Mouse (Mus musculus) ES-Bruce4 (cell line): ENCODE data around the gene Catsper3. TPM values are rescaled to one million over a fixed set of nuclear protein-coding genes. Genes with fewer than 3 reads are reported as not detected.

Source experiments
- H3K27ac ChIP-seq: 2 replicates; pipeline ENCODE4 v1.5.1; 2012; ENCODE audit warnings: low read length, inconsistent platforms; ENCODE audit not compliant: insufficient read depth
- H3K27me3 ChIP-seq: 2 replicates; pipeline ENCODE4 v1.6.1; 2012; ENCODE audit warnings: mild to moderate bottlenecking, low read length, inconsistent platforms; ENCODE audit not compliant: control insufficient read depth, poor library complexity, insufficient read depth, severe bottlenecking
- H3K36me3 ChIP-seq: 2 replicates; pipeline ENCODE4 v1.6.1; 2012; ENCODE audit warnings: inconsistent platforms, mild to moderate bottlenecking, low read length, moderate library complexity; ENCODE audit not compliant: control insufficient read depth, poor library complexity, insufficient read depth, severe bottlenecking
- H3K4me1 ChIP-seq: one replicate; pipeline ENCODE4 v1.8.1; 2011; ENCODE audit warnings: low read length; ENCODE audit not compliant: control insufficient read depth, insufficient read depth
- H3K4me3 ChIP-seq: 2 replicates; pipeline ENCODE4 v1.5.1; 2011; ENCODE audit warnings: low read depth, mild to moderate bottlenecking, low read length
- H3K9ac ChIP-seq: 2 replicates; pipeline ENCODE4 v1.6.1; 2012; ENCODE audit warnings: low read depth, mild to moderate bottlenecking, inconsistent platforms; ENCODE audit not compliant: poor library complexity, severe bottlenecking
- H3K9me3 ChIP-seq: replicated peaks from 2 replicates; pipeline ENCODE4 v1.6.1; 2012; ENCODE audit warnings: mild to moderate bottlenecking, low read length, inconsistent platforms; ENCODE audit not compliant: control insufficient read depth, poor library complexity, insufficient read depth, severe bottlenecking
- CTCF ChIP-seq: IDR thresholded peaks from one replicate; pipeline ENCODE4 v1.8.1; 2011; ENCODE audit warnings: low read depth, low read length
- EP300 ChIP-seq: IDR thresholded peaks from 2 replicates; pipeline ENCODE4 v1.6.1; 2011; ENCODE audit warnings: low read depth, low read length; ENCODE audit not compliant: insufficient read depth
- POLR2A ChIP-seq: IDR thresholded peaks from one replicate; pipeline ENCODE4 v1.8.1; 2011; ENCODE audit warnings: low read length; ENCODE audit not compliant: insufficient read depth
- polyA plus RNA-seq: library from polyadenylated mRNA; stranded (reverse); fragments of >200 nt; gene quantifications from 2 replicates; pipeline ENCODE4 v1.2.4, GENCODE M21; 2011; ENCODE audit warnings: low read depth; ENCODE audit not compliant: missing spikeins, insufficient read depth, insufficient read length

Gene Catsper3
- polyA plus RNA-seq, 1 experiment: 0.61 TPM

- Histone ChIP-seq H3K27me3 (peaks cover 19% of the 10 kb centered on the region), H3K27ac (no peak overlapping the region), H3K4me1 (no peaks in the 10 kb centered on the region), H3K36me3 (no peaks in the 10 kb centered on the region), H3K4me3 (no peak overlapping the region), H3K9ac (no peak overlapping the region), H3K9me3 (no peaks in the 10 kb centered on the region)
- TF ChIP-seq CTCF (no peak), POLR2A (no peak), EP300 (no peak)
Observed at GRCm38 (mm10) chr13:55822499-55822898, 38.1 kb downstream of the Catsper3 start.

GRCm38 (mm10) chr13:55824151-55824945 is 40.0 kb downstream of the Catsper3 start:
- Histone ChIP-seq H3K27me3 (peaks cover 35% of the 10 kb centered on the region), H3K27ac (no peak overlapping the region), H3K36me3 (no peaks in the 10 kb centered on the region), H3K4me3 (no peak overlapping the region), H3K9me3 (no peaks in the 10 kb centered on the region), H3K4me1 (no peaks in the 10 kb centered on the region), H3K9ac (no peak overlapping the region)
- TF ChIP-seq CTCF: no peak
- no peak for TF ChIP-seq EP300
- TF ChIP-seq POLR2A: no peak

- H3K9ac ChIP-seq: no peak overlapping the region
- TF ChIP-seq EP300 (no peak), CTCF (no peak), POLR2A (no peak)
- H3K27me3 ChIP-seq: peaks cover 39% of the 10 kb centered on the region
- no peaks in the 10 kb centered on the region for H3K4me1 ChIP-seq
- no peak overlapping the region for H3K27ac ChIP-seq
- H3K36me3 ChIP-seq: no peaks in the 10 kb centered on the region
- peak overlapping the region; percentile 17; the same call in 1 of the 2 replicates for H3K4me3 ChIP-seq
- no peaks in the 10 kb centered on the region for H3K9me3 ChIP-seq
Observed at GRCm38 (mm10) chr13:55825245-55825681, 40.9 kb downstream of the Catsper3 start.

- Histone ChIP-seq H3K4me3 (peak overlapping the region; percentile 21), H3K27me3 (peaks cover 48% of the 10 kb centered on the region), H3K9ac (peak overlapping the region; percentile 4; the same call in 1 of the 2 replicates), H3K4me1 (no peaks in the 10 kb centered on the region), H3K9me3 (no peaks in the 10 kb centered on the region), H3K36me3 (no peaks in the 10 kb centered on the region), H3K27ac (no peak overlapping the region)
- TF ChIP-seq EP300: no peak
- no peak for TF ChIP-seq CTCF
- TF ChIP-seq POLR2A: no peak
Observed at GRCm38 (mm10) chr13:55826008-55826671, 41.8 kb downstream of the Catsper3 start.

GRCm38 (mm10) chr13:55826796-55827678 is 42.7 kb downstream of the Catsper3 start:
- no peaks in the 10 kb centered on the region for H3K9me3 ChIP-seq
- no peak for TF ChIP-seq CTCF
- no peak for TF ChIP-seq POLR2A
- TF ChIP-seq EP300: no peak
- H3K27ac ChIP-seq: no peak overlapping the region
- no peaks in the 10 kb centered on the region for H3K4me1 ChIP-seq
- no peak overlapping the region for H3K4me3 ChIP-seq
- peaks cover 56% of the 10 kb centered on the region for H3K27me3 ChIP-seq
- H3K36me3 ChIP-seq: no peaks in the 10 kb centered on the region
- no peak overlapping the region for H3K9ac ChIP-seq
